Mouse (Mus musculus): ENCODE data around the gene Mrps18a. TPM values are rescaled to one million over a fixed set of nuclear protein-coding genes. Genes with fewer than 3 reads are reported as not detected.

Gene Mrps18a
- polyA plus RNA-seq, 1 experiment from 2014 or later = 64.6 TPM

- H3K36me3 ChIP-seq (replicated peaks) = no peaks in the 10 kb centered on the region
- ATAC-seq (ENCODE audit: insufficient read depth) = no peak
- 75% methylated on average over 12 of the region's 12 CpGs for WGBS (ENCODE audit: insufficient replicate concordance)
- peaks cover 23% of the 10 kb centered on the region for H3K4me1 ChIP-seq (replicated peaks)
- no peaks in the 10 kb centered on the region for H3K27me3 ChIP-seq
- H3K27ac ChIP-seq (replicated peaks) = no peak overlapping the region
- no peaks in the 10 kb centered on the region for H3K9me3 ChIP-seq (replicated peaks)
- no peak overlapping the region for H3K9ac ChIP-seq
- no peak overlapping the region for H3K4me3 ChIP-seq (replicated peaks)
- no peak overlapping the region for H3K4me2 ChIP-seq
Observed at GRCm38 (mm10) chr17:46077921-46078534, 32.8 kb upstream of the Mrps18a start.

DNA sequence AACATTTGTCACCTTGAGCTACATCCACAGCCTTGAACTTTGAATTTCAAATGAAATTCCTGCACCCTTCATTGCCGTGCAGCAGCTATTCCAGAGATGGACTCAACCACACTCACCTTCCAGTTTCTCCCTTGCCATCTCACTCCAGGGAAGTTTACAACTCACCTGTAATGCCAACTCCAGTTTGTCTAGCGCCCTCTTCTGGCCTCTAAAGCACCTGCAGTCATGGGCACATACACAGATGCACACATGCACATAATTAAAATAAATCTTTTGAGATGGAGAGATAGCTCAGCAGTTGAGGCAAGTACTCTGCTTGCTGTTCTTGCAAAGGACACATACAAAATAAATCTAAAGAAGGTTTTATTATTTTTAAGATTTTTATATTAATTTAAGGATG, 31.7 kb upstream of the Mrps18a start:
- no peaks in the 10 kb centered on the region for H3K27me3 ChIP-seq
- no peaks in the 10 kb centered on the region for H3K9me3 ChIP-seq (replicated peaks)
- WGBS (ENCODE audit: insufficient replicate concordance) = 54% methylated on average over 2 of the region's 2 CpGs
- H3K9ac ChIP-seq = no peak overlapping the region
- no peak overlapping the region for H3K27ac ChIP-seq (replicated peaks)
- no peak overlapping the region for H3K4me3 ChIP-seq (replicated peaks)
- H3K36me3 ChIP-seq (replicated peaks) = no peaks in the 10 kb centered on the region
- H3K4me2 ChIP-seq = no peak overlapping the region
- ATAC-seq (ENCODE audit: insufficient read depth) = no peak
- H3K4me1 ChIP-seq (replicated peaks) = peaks cover 13% of the 10 kb centered on the region

GRCm38 (mm10) chr17:46080388-46080787, 30.4 kb upstream of the Mrps18a start:
- Histone ChIP-seq H3K9me3 (replicated peaks) (no peaks in the 10 kb centered on the region), H3K9ac (no peak overlapping the region), H3K27ac (replicated peaks) (no peak overlapping the region), H3K4me2 (no peak overlapping the region), H3K4me1 (replicated peaks) (peaks cover 5% of the 10 kb centered on the region; the same call in 1 of the 2 replicates), H3K4me3 (replicated peaks) (no peak overlapping the region), H3K27me3 (no peaks in the 10 kb centered on the region), H3K36me3 (replicated peaks) (no peaks in the 10 kb centered on the region)
- 67% methylated on average over 7 of the region's 7 CpGs for WGBS (ENCODE audit: insufficient replicate concordance)
- no peak for ATAC-seq (ENCODE audit: insufficient read depth)

- no peak overlapping the region for H3K4me3 ChIP-seq (replicated peaks)
- H3K9ac ChIP-seq = no peak overlapping the region
- peaks cover 5% of the 10 kb centered on the region; the same call in 1 of the 2 replicates for H3K4me1 ChIP-seq (replicated peaks)
- no peak overlapping the region for H3K27ac ChIP-seq (replicated peaks)
- 37% methylated on average over 5 of the region's 5 CpGs for WGBS (ENCODE audit: insufficient replicate concordance)
- H3K4me2 ChIP-seq = no peak overlapping the region
- ATAC-seq (ENCODE audit: insufficient read depth) = no peak
- no peaks in the 10 kb centered on the region for H3K9me3 ChIP-seq (replicated peaks)
- no peaks in the 10 kb centered on the region for H3K27me3 ChIP-seq
- no peaks in the 10 kb centered on the region for H3K36me3 ChIP-seq (replicated peaks)
Observed at GRCm38 (mm10) chr17:46081042-46081441, 29.7 kb upstream of the Mrps18a start.

DNA sequence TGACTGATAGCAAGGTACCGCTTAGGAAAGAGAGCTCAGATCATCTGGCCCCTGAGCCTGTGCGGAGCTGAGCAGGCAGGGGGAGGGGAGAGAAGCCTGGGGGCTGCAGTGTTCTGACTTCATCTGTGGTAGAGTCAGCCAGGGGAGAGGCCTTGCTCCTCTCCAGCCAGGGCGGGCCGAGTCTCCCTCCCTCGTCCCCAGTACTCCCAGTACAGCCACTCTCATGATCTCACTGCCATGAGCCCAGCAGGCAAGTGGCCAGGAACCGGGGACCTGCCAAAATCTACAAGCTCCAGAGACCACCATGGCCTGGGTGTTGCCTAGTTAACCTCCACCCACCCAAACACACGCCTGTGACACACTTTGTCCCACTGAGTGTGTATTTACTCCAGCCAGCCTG, 29.1 kb upstream of the Mrps18a start:
- Histone ChIP-seq H3K4me3 (replicated peaks) (no peak overlapping the region), H3K27me3 (no peaks in the 10 kb centered on the region), H3K36me3 (replicated peaks) (no peaks in the 10 kb centered on the region), H3K9ac (no peak overlapping the region), H3K27ac (replicated peaks) (no peak overlapping the region), H3K4me2 (no peak overlapping the region), H3K9me3 (replicated peaks) (no peaks in the 10 kb centered on the region), H3K4me1 (replicated peaks) (peaks cover 5% of the 10 kb centered on the region; the same call in 1 of the 2 replicates)
- ATAC-seq (ENCODE audit: insufficient read depth) = no peak
- WGBS (ENCODE audit: insufficient replicate concordance) = 44% methylated on average over 7 of the region's 7 CpGs

- no peak overlapping the region for H3K4me2 ChIP-seq
- no peaks in the 10 kb centered on the region for H3K36me3 ChIP-seq (replicated peaks)
- H3K9ac ChIP-seq = no peak overlapping the region
- peaks cover 5% of the 10 kb centered on the region; the same call in 1 of the 2 replicates for H3K4me1 ChIP-seq (replicated peaks)
- no peak overlapping the region for H3K27ac ChIP-seq (replicated peaks)
- no peak for ATAC-seq (ENCODE audit: insufficient read depth)
- H3K4me3 ChIP-seq (replicated peaks) = no peak overlapping the region
- H3K27me3 ChIP-seq = no peaks in the 10 kb centered on the region
- H3K9me3 ChIP-seq (replicated peaks) = no peaks in the 10 kb centered on the region
- 48% methylated on average over 3 of the region's 3 CpGs for WGBS (ENCODE audit: insufficient replicate concordance)
Observed at GRCm38 (mm10) chr17:46083381-46083780, 27.4 kb upstream of the Mrps18a start.

DNA sequence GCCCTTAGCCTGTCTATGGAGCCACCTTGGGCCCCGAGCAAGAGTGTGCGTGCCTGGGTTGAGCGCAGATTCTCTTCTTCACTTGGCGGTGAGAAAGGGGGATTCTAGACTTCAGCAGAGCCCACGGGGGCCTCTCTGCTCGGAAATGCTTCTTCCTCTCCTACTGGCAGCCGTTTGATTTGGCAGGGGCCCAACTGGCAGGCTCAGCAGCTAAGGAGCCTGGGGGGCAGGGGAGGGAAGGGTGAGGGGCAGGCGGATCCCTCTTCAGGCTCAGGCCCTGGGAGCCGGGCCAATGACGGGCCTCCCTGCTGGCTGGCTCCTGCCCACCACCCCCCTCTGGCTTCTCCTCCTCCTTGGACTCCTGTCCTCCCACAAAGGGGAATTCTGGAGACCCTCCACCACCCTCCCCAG, 26.7 kb upstream of the Mrps18a start:
- Histone ChIP-seq H3K9ac (no peak overlapping the region), H3K9me3 (replicated peaks) (no peaks in the 10 kb centered on the region)
- 9% methylated on average over 10 of the region's 10 CpGs for WGBS (ENCODE audit: insufficient replicate concordance)

GRCm38 (mm10) chr17:46086341-46086870, 24.4 kb upstream of the Mrps18a start:
- Histone ChIP-seq H3K9ac (no peak overlapping the region), H3K36me3 (replicated peaks) (no peaks in the 10 kb centered on the region), H3K9me3 (replicated peaks) (no peaks in the 10 kb centered on the region), H3K27me3 (no peaks in the 10 kb centered on the region), H3K4me2 (no peak overlapping the region), H3K4me1 (replicated peaks) (peaks cover 5% of the 10 kb centered on the region; the same call in 1 of the 2 replicates), H3K27ac (replicated peaks) (no peak overlapping the region), H3K4me3 (replicated peaks) (no peak overlapping the region)
- no peak for ATAC-seq (ENCODE audit: insufficient read depth)
- WGBS (ENCODE audit: insufficient replicate concordance) = 37% methylated on average over 17 of the region's 17 CpGs

More for the DNA sequence above, 26.7 kb upstream of the Mrps18a start:
- H3K4me3 ChIP-seq (replicated peaks) = no peak overlapping the region
- peaks cover 5% of the 10 kb centered on the region; the same call in 1 of the 2 replicates for H3K4me1 ChIP-seq (replicated peaks)
- no peaks in the 10 kb centered on the region for H3K36me3 ChIP-seq (replicated peaks)
- H3K4me2 ChIP-seq = no peak overlapping the region
- ATAC-seq (ENCODE audit: insufficient read depth) = no peak
- no peak overlapping the region for H3K27ac ChIP-seq (replicated peaks)
- H3K27me3 ChIP-seq = no peaks in the 10 kb centered on the region

- Histone ChIP-seq H3K9me3 (replicated peaks) (no peaks in the 10 kb centered on the region), H3K9ac (no peak overlapping the region), H3K36me3 (replicated peaks) (no peaks in the 10 kb centered on the region), H3K4me1 (replicated peaks) (no peaks in the 10 kb centered on the region), H3K27ac (replicated peaks) (no peak overlapping the region), H3K4me3 (replicated peaks) (no peak overlapping the region), H3K4me2 (no peak overlapping the region), H3K27me3 (peaks cover 10% of the 10 kb centered on the region; the same call in 1 of the 2 replicates)
- 68% methylated on average over 1 of the region's 1 CpGs for WGBS (ENCODE audit: insufficient replicate concordance)
- ATAC-seq (ENCODE audit: insufficient read depth) = no peak
Observed at GRCm38 (mm10) chr17:46091351-46091750, 19.4 kb upstream of the Mrps18a start.

DNA sequence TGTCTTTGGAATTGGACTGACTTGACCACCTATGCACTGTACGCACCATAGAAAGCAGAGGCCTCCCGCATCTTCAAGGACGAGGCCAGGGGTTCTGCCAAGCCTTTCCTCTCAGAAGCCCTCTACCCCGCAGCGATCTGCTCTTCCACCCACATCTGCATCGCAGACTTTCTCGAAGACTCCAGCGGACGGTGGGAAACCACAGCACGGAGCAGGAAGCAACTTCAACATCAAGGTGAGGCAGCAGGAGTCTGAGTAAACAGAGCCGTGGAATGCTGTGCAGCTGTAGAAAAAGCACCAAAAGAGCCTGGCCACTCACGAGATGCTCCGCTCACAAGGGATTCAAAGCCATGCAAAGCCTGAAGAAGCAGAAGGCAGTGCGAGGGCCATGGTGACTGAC, 18.9 kb upstream of the Mrps18a start:
- Histone ChIP-seq H3K4me1 (replicated peaks) (no peaks in the 10 kb centered on the region), H3K27me3 (peaks cover 10% of the 10 kb centered on the region; the same call in 1 of the 2 replicates), H3K9ac (no peak overlapping the region), H3K27ac (replicated peaks) (no peak overlapping the region), H3K4me2 (no peak overlapping the region), H3K4me3 (replicated peaks) (no peak overlapping the region), H3K9me3 (replicated peaks) (no peaks in the 10 kb centered on the region), H3K36me3 (replicated peaks) (no peaks in the 10 kb centered on the region)
- 72% methylated on average over 14 of the region's 14 CpGs for WGBS (ENCODE audit: insufficient replicate concordance)
- no peak for ATAC-seq (ENCODE audit: insufficient read depth)

- H3K27ac ChIP-seq (replicated peaks) = no peak overlapping the region
- WGBS (ENCODE audit: insufficient replicate concordance) = 51% methylated on average over 8 of the region's 8 CpGs
- no peak overlapping the region for H3K9ac ChIP-seq
- peaks cover 10% of the 10 kb centered on the region; the same call in 1 of the 2 replicates for H3K27me3 ChIP-seq
- no peaks in the 10 kb centered on the region for H3K9me3 ChIP-seq (replicated peaks)
- H3K4me3 ChIP-seq (replicated peaks) = no peak overlapping the region
- no peak overlapping the region for H3K4me2 ChIP-seq
- no peak for ATAC-seq (ENCODE audit: insufficient read depth)
- no peaks in the 10 kb centered on the region; the same call in 1 of the 2 replicates for H3K4me1 ChIP-seq (replicated peaks)
- no peaks in the 10 kb centered on the region for H3K36me3 ChIP-seq (replicated peaks)
Observed at GRCm38 (mm10) chr17:46098525-46098924, 12.3 kb upstream of the Mrps18a start.
